Mouse (Mus musculus) ES-E14 (cell line): ENCODE measurements around the gene Ptpn4. TPM values are rescaled to one million over a fixed set of nuclear protein-coding genes. Genes with fewer than 3 reads are reported as not detected.

Source experiments
- DNase-seq: peaks from one replicate; pipeline ENCODE4 v3.0.0-alpha.2; 2013; ENCODE audit warnings: low read depth, low spot score
- H3K27ac ChIP-seq: 2 replicates; pipeline ENCODE4 v1.5.1; 2012; ENCODE audit warnings: low read depth, mild to moderate bottlenecking, low read length, moderate library complexity, mixed read lengths; ENCODE audit not compliant: poor library complexity, insufficient read depth, severe bottlenecking
- H3K36me3 ChIP-seq: 2 replicates; pipeline ENCODE4 v1.6.1; 2012; ENCODE audit warnings: mild to moderate bottlenecking, low read length, moderate library complexity, mixed read lengths; ENCODE audit not compliant: control insufficient read depth, poor library complexity, insufficient read depth, severe bottlenecking
- H3K4me1 ChIP-seq, 2 experiments: fragments of 150-350 bp in 1 of 2; sonication (generic) in 1 of 2; 2 replicates each; pipeline ENCODE4 v1.6.1; 2012; ENCODE audit warnings: low read length in 2 of 2, mild to moderate bottlenecking in 1 of 2, mixed read lengths in 1 of 2; ENCODE audit not compliant: control insufficient read depth in 2 of 2, insufficient read depth in 2 of 2, poor library complexity in 1 of 2
- H3K4me3 ChIP-seq, 2 experiments: fragments of 150-350 bp in 1 of 2; sonication (generic) in 1 of 2; 2 replicates each; pipeline ENCODE4 v1.5.1; 2012; ENCODE audit warnings: low read length in 2 of 2, low read depth in 1 of 2, mild to moderate bottlenecking in 1 of 2, mixed read lengths in 1 of 2; ENCODE audit not compliant: insufficient read depth in 1 of 2, poor library complexity in 1 of 2, severe bottlenecking in 1 of 2
- H3K9ac ChIP-seq: 2 replicates; pipeline ENCODE4 v1.6.1; 2012; ENCODE audit warnings: low read depth, mild to moderate bottlenecking, low read length, mixed read lengths; ENCODE audit not compliant: poor library complexity, insufficient read depth, severe bottlenecking
- H3K9me3 ChIP-seq: fragments of 150-350 bp; sonication (generic); 2 replicates; pipeline ENCODE4 v1.6.1; 2012; ENCODE audit warnings: low read depth, mild to moderate bottlenecking, low read length; ENCODE audit not compliant: control insufficient read depth, insufficient read depth
- CHD2 ChIP-seq: IDR thresholded peaks from 2 replicates; pipeline ENCODE4 v1.6.1; 2014; ENCODE audit warnings: mild to moderate bottlenecking, low read depth, low read length, inconsistent platforms
- HCFC1 ChIP-seq: IDR thresholded peaks from 2 replicates; pipeline ENCODE4 v1.6.1; 2012; ENCODE audit warnings: low read length, inconsistent platforms, borderline replicate concordance; ENCODE audit not compliant: insufficient read depth
- MAFK ChIP-seq: IDR thresholded peaks from 2 replicates; pipeline ENCODE4 v1.6.1; 2014; ENCODE audit warnings: mild to moderate bottlenecking, low read depth, low read length, inconsistent platforms; ENCODE audit not compliant: insufficient read depth
- ZC3H11A ChIP-seq: IDR thresholded peaks from 2 replicates; pipeline ENCODE4 v1.6.1; 2012; ENCODE audit warnings: low read depth, mild to moderate bottlenecking, inconsistent platforms, low read length, borderline replicate concordance
- ZNF384 ChIP-seq: IDR thresholded peaks from 2 replicates; pipeline ENCODE4 v1.6.1; 2012; ENCODE audit warnings: low read depth, low read length, inconsistent platforms
- in situ Hi-C, 2 experiments: fragments of 600-800 bp; cut with MboI; formaldehyde crosslinking; loops; one replicate each; pipeline ENCODE4 v1.15.1; 2025; ENCODE audit warnings: low sequenced_read_pairs in 2 of 2, inconsistent platforms in 1 of 2; ENCODE audit not compliant: unreplicated experiment in 2 of 2
- total RNA-seq: library from RNA; depleted of rRNA; stranded (reverse); fragments of 300-350 nt; gene quantifications from 2 replicates; pipeline ENCODE4 v1.2.3, GENCODE M21; 2012

Ptpn4 gene
- total RNA-seq, 1 experiment: 17.8 TPM

- Histone ChIP-seq H3K4me1 (peaks cover 0 to 2% of the 10 kb centered on the region in 2 experiments; a peak in 2 of 4 replicates), H3K9ac (no peak overlapping the region), H3K27ac (no peak overlapping the region), H3K9me3 (no peaks in the 10 kb centered on the region), H3K4me3 (no peak overlapping the region), H3K36me3 (peaks cover 8% of the 10 kb centered on the region; the same call in 1 of the 2 replicates)
- DNase-seq: no peak
- TF ChIP-seq MAFK: no peak
- in situ Hi-C loops: no loop called here
These were observed 196.2 kb downstream of the Ptpn4 start for GRCm38 (mm10) chr1:119641090-119641812.

- Histone ChIP-seq H3K36me3 (peaks cover 8% of the 10 kb centered on the region; the same call in 1 of the 2 replicates), H3K4me3 (no peak overlapping the region), H3K27ac (no peak overlapping the region), H3K9ac (no peak overlapping the region), H3K4me1 (peaks cover 0 to 2% of the 10 kb centered on the region in 2 experiments; a peak in 2 of 4 replicates), H3K9me3 (no peaks in the 10 kb centered on the region)
- no peak for DNase-seq
- no peak for TF ChIP-seq ZC3H11A
- TF ChIP-seq MAFK: no peak
- TF ChIP-seq CHD2: no peak
- no peak for TF ChIP-seq ZNF384
- TF ChIP-seq HCFC1: no peak
- in situ Hi-C loops: no loop called here
These were observed 197.4 kb downstream of the Ptpn4 start for GRCm38 (mm10) chr1:119640006-119640405.

- DNase-seq: no peak
- no peak overlapping the region for H3K27ac ChIP-seq
- in situ Hi-C loops: no loop called here
- no peak overlapping the region for H3K4me3 ChIP-seq
- no peaks in the 10 kb centered on the region for H3K9me3 ChIP-seq
- TF ChIP-seq CHD2 (no peak), HCFC1 (no peak), MAFK (no peak), ZNF384 (no peak), ZC3H11A (no peak)
- H3K36me3 ChIP-seq: peaks cover 7% of the 10 kb centered on the region
- H3K9ac ChIP-seq: no peak overlapping the region
- H3K4me1 ChIP-seq: peaks cover 3 to 5% of the 10 kb centered on the region in 2 experiments; a peak in 2 of 4 replicates
These were observed 200.0 kb downstream of the Ptpn4 start for GRCm38 (mm10) chr1:119637188-119638023.

GRCm38 (mm10) chr1:119634746-119635145 is 202.7 kb downstream of the Ptpn4 start:
- TF ChIP-seq MAFK (no peak), CHD2 (no peak; the same call in 1 of the 2 replicates), HCFC1 (no peak), ZNF384 (no peak), ZC3H11A (no peak)
- in situ Hi-C loops: no loop called here
- peaks cover 3% of the 10 kb centered on the region in 2 experiments; a peak in 2 of 4 replicates for H3K4me1 ChIP-seq
- peak; percentile 57 for DNase-seq
- H3K9ac ChIP-seq: no peak overlapping the region
- H3K36me3 ChIP-seq: peaks cover 3% of the 10 kb centered on the region
- H3K27ac ChIP-seq: no peak overlapping the region
- no peak overlapping the region for H3K4me3 ChIP-seq
- H3K9me3 ChIP-seq: no peaks in the 10 kb centered on the region
